Mouse (Mus musculus) heart, adult 2 months (tissue): ENCODE measurements around the gene Ppme1.

ENCODE experiments used
- CTCF ChIP-seq: fragments of 200-600 bp; IDR thresholded peaks from 2 replicates; pipeline ENCODE4 v1.8.1; 2022; ENCODE audit warnings: antibody characterized with exemption, mild to moderate bottlenecking, moderate library complexity
- EP300 ChIP-seq: fragments of 200-500 bp; IDR thresholded peaks from 2 replicates; pipeline ENCODE4 v1.6.1; 2011; ENCODE audit warnings: low read depth, low read length, control low read depth; ENCODE audit not compliant: insufficient read depth
- POLR2A ChIP-seq: fragments of 200-500 bp; IDR thresholded peaks from 2 replicates; pipeline ENCODE4 v1.6.1; 2011; ENCODE audit warnings: mild to moderate bottlenecking, low read depth, low read length, control low read depth; ENCODE audit not compliant: insufficient read depth

DNA sequence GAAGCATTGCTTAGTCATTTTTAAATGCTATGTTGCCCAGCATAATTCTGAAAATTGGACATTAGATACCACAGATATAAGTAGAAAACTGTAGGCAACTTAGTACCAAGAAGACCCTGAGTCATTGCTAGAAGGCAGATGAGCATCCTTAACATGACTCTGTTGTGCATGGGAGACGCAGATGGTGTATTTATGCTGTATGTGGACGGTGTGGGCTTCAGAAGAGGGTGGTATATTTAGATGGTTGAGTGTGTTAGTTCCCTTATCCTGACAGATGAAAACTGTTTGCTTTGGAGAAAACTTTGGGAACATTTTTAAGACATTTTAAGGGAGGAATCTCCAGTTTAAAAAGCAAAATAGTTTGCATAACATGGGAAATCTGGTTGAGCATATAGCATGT is 16.1 kb upstream of the Ppme1 start:
- no peak for TF ChIP-seq CTCF
- no peak for TF ChIP-seq POLR2A
- TF ChIP-seq EP300, result no peak
